Mouse (Mus musculus) midbrain, embryonic 15.5 days (tissue): ENCODE data around the gene Cpd. TPM values are rescaled to one million over a fixed set of nuclear protein-coding genes. Genes with fewer than 3 reads are reported as not detected.
A peak's percentile ranks its signal among the peaks of the same experiment; 100 is the strongest.

ENCODE experiments used
- ATAC-seq: fragments of 200-750 bp; cut with Nextera tagmentation; replicated peaks from 2 replicates; pipeline ENCODE4 v1.8.0; 2017; ENCODE audit warnings: moderate TSS enrichment
- H3K27ac ChIP-seq: fragments of 300-500 bp; sonication (generic); 2 replicates; pipeline ENCODE4 v1.5.1; 2015; ENCODE audit warnings: mild to moderate bottlenecking, inconsistent platforms
- H3K27me3 ChIP-seq: fragments of 300-500 bp; sonication (generic); replicated peaks from 2 replicates; pipeline ENCODE4 v1.6.1; 2015; ENCODE audit warnings: inconsistent platforms
- H3K36me3 ChIP-seq: fragments of 300-500 bp; sonication (generic); replicated peaks from 2 replicates; pipeline ENCODE4 v1.6.1; 2015; ENCODE audit warnings: inconsistent platforms
- H3K4me1 ChIP-seq: fragments of 300-500 bp; sonication (generic); 2 replicates; pipeline ENCODE4 v1.6.1; 2015; ENCODE audit warnings: inconsistent platforms
- H3K4me2 ChIP-seq: fragments of 300-500 bp; sonication (generic); 2 replicates; pipeline ENCODE4 v1.6.1; 2015; ENCODE audit warnings: inconsistent platforms, mild to moderate bottlenecking, moderate library complexity
- H3K4me3 ChIP-seq: fragments of 300-500 bp; sonication (generic); 2 replicates; pipeline ENCODE4 v1.5.1; 2015; ENCODE audit warnings: mild to moderate bottlenecking, inconsistent platforms
- H3K9ac ChIP-seq: fragments of 300-500 bp; sonication (generic); 2 replicates; pipeline ENCODE4 v1.6.1; 2015; ENCODE audit warnings: mild to moderate bottlenecking, inconsistent platforms
- H3K9me3 ChIP-seq: fragments of 300-500 bp; sonication (generic); 2 replicates; pipeline ENCODE4 v1.6.1; 2016; ENCODE audit warnings: inconsistent platforms
- WGBS: fragments of 180-500 bp; shearing (Covaris S2); methylation state at CpG from one replicate; pipeline ENCODE4 v1.1.7; 2015; ENCODE audit warnings: mixed read lengths; 5-methylcytosine and 5-hydroxymethylcytosine counted together
- polyA plus RNA-seq: library from polyadenylated mRNA; unstranded; fragments of >200 nt; fragmentation: Nextera tagmentation; extraction: Ambion mirVana; gene quantifications from 2 replicates; pipeline ENCODE4 v1.2.1, GENCODE M21; 2015

Cpd gene
- polyA plus RNA-seq, 1 experiment from 2014 or later: 5.3 TPM

GRCm38 (mm10) chr11:76845275-76845980 is 1.4 kb downstream of the Cpd start:
- peaks cover 38% of the 10 kb centered on the region for H3K4me1 ChIP-seq
- no peak overlapping the region for H3K27ac ChIP-seq
- no peak for ATAC-seq
- no peaks in the 10 kb centered on the region for H3K27me3 ChIP-seq
- peak overlapping the region; percentile 94 for H3K4me2 ChIP-seq
- no peaks in the 10 kb centered on the region for H3K9me3 ChIP-seq
- WGBS: 28% methylated on average over 15 of the region's 15 CpGs
- H3K36me3 ChIP-seq: no peaks in the 10 kb centered on the region
- H3K9ac ChIP-seq: peak overlapping the region; percentile 94
- H3K4me3 ChIP-seq: peak overlapping the region; percentile 89

DNA sequence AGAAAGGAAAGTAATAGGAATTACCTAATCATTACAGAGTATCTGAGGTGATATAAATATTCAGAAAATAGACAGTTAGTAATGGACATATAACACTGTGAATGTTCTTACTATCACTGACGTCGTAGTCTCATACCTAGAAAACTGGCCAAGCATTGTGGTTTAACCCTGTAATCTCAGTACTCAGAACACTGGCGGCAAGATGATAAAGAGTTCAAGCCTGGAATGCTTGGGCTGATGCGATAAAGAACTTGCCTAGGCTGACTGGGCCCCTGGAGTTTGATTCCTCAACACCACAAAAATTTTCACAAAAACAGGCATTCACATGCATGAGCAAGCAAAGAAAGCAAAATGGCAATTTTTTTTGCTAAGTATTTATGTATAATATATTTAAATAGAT is 8.2 kb downstream of the Cpd start:
- no peak for ATAC-seq
- no peaks in the 10 kb centered on the region for H3K9me3 ChIP-seq
- no peak overlapping the region for H3K4me3 ChIP-seq
- 92% methylated on average over 4 of the region's 4 CpGs for WGBS
- H3K9ac ChIP-seq: no peak overlapping the region
- no peaks in the 10 kb centered on the region for H3K27me3 ChIP-seq
- peaks cover 12% of the 10 kb centered on the region for H3K4me1 ChIP-seq
- no peaks in the 10 kb centered on the region for H3K36me3 ChIP-seq
- H3K4me2 ChIP-seq: no peak overlapping the region
- H3K27ac ChIP-seq: no peak overlapping the region

DNA sequence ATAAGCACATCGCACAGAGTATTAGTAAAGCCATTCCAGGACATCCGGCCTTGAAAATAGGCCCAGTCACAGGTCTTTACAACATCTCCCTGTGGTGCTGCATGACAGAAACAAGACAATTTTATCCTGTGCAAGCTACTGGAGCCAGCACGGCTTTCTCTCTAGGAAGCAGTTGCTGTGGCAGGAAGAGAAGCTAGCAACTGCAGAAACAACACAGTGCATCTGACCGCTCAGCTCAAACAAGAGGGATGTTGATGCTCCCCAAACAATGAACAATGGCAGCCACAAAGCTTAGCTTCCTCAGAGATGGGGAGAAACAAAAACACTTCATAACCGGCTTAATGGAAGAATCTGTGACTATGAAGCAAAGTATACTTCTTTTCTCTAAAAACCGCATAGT is 10.5 kb downstream of the Cpd start:
- no peak overlapping the region for H3K27ac ChIP-seq
- H3K27me3 ChIP-seq: no peaks in the 10 kb centered on the region
- 79% methylated on average over 6 of the region's 6 CpGs for WGBS
- no peaks in the 10 kb centered on the region for H3K9me3 ChIP-seq
- H3K4me1 ChIP-seq: no peaks in the 10 kb centered on the region
- H3K4me3 ChIP-seq: no peak overlapping the region
- ATAC-seq: no peak
- H3K36me3 ChIP-seq: no peaks in the 10 kb centered on the region
- H3K4me2 ChIP-seq: no peak overlapping the region
- H3K9ac ChIP-seq: no peak overlapping the region

DNA sequence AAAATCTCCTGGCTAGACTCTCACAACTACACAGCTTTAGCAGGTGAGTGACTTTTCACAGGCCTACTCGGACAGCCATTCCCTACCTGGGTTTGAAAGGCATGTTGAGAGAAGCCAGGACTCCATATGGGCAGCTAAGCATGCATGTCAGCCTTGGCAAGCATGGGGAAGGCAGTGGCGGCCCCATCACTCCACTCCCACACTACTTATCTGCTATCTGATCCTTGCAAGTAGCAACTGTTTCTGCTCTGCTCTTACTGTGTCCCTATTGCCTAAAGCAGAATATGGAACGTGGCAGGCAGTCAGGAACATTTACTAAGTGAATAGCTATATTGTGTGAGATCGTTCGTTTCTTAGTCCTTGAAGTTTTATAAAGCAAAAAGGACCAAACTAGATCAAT is 10.9 kb downstream of the Cpd start:
- WGBS: 85% methylated on average over 5 of the region's 5 CpGs
- no peaks in the 10 kb centered on the region for H3K4me1 ChIP-seq
- no peaks in the 10 kb centered on the region for H3K27me3 ChIP-seq
- H3K4me3 ChIP-seq: no peak overlapping the region
- no peak overlapping the region for H3K27ac ChIP-seq
- no peaks in the 10 kb centered on the region for H3K9me3 ChIP-seq
- no peaks in the 10 kb centered on the region for H3K36me3 ChIP-seq
- no peak for ATAC-seq
- H3K9ac ChIP-seq: no peak overlapping the region
- H3K4me2 ChIP-seq: no peak overlapping the region

- H3K4me2 ChIP-seq: no peak overlapping the region
- 68% methylated on average over 1 of the region's 1 CpGs for WGBS
- no peak for ATAC-seq
These were observed 12.2 kb downstream of the Cpd start for GRCm38 (mm10) chr11:76834665-76835064.

DNA sequence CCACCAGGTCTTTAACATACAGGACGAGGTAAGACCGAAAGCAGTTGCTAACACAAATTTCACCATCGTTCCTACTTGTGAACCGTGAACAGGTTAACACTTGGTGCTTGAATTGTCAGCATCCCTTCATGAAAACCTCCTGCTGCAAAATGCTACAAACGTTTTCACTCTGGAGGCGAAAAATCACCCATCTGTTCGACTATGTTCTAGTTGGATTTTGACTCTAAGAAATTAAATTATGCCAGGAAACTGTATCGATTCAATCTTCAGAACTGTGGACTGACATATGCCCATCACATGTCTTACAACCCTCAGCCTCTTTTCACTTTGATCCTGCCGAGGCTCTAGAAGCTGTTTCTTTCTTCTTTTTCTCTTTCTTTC is 21.9 kb downstream of the Cpd start:
- Histone ChIP-seq H3K9ac (no peak overlapping the region), H3K27me3 (no peaks in the 10 kb centered on the region), H3K4me1 (no peaks in the 10 kb centered on the region), H3K4me3 (no peak overlapping the region), H3K4me2 (no peak overlapping the region), H3K36me3 (no peaks in the 10 kb centered on the region), H3K9me3 (no peaks in the 10 kb centered on the region), H3K27ac (no peak overlapping the region)
- ATAC-seq: no peak
- WGBS: 87% methylated on average over 9 of the region's 9 CpGs

More at GRCm38 (mm10) chr11:76834665-76835064, 12.2 kb downstream of the Cpd start:
- Histone ChIP-seq H3K4me1 (no peaks in the 10 kb centered on the region), H3K27ac (no peak overlapping the region), H3K27me3 (no peaks in the 10 kb centered on the region), H3K9ac (no peak overlapping the region), H3K9me3 (no peaks in the 10 kb centered on the region), H3K36me3 (no peaks in the 10 kb centered on the region), H3K4me3 (no peak overlapping the region)

- H3K36me3 ChIP-seq: no peaks in the 10 kb centered on the region
- 88% methylated on average over 7 of the region's 7 CpGs for WGBS
- no peaks in the 10 kb centered on the region for H3K9me3 ChIP-seq
- H3K9ac ChIP-seq: no peak overlapping the region
- H3K4me1 ChIP-seq: no peaks in the 10 kb centered on the region
- no peak overlapping the region for H3K4me2 ChIP-seq
- no peak overlapping the region for H3K27ac ChIP-seq
- no peaks in the 10 kb centered on the region for H3K27me3 ChIP-seq
- ATAC-seq: no peak
- no peak overlapping the region for H3K4me3 ChIP-seq
These were observed 22.5 kb downstream of the Cpd start for GRCm38 (mm10) chr11:76824238-76824884.

- no peaks in the 10 kb centered on the region for H3K4me1 ChIP-seq
- no peaks in the 10 kb centered on the region for H3K36me3 ChIP-seq
- WGBS: 92% methylated on average over 3 of the region's 3 CpGs
- no peak for ATAC-seq
- no peak overlapping the region for H3K4me3 ChIP-seq
- H3K27ac ChIP-seq: no peak overlapping the region
- H3K27me3 ChIP-seq: no peaks in the 10 kb centered on the region
- no peak overlapping the region for H3K4me2 ChIP-seq
- H3K9ac ChIP-seq: no peak overlapping the region
- no peaks in the 10 kb centered on the region for H3K9me3 ChIP-seq
These were observed 23.2 kb downstream of the Cpd start for GRCm38 (mm10) chr11:76823641-76824040.

- WGBS: 82% methylated on average over 3 of the region's 3 CpGs
These were observed 25.5 kb downstream of the Cpd start for GRCm38 (mm10) chr11:76821353-76821752.

GRCm38 (mm10) chr11:76817664-76818063 is 29.2 kb downstream of the Cpd start:
- H3K36me3 ChIP-seq: no peaks in the 10 kb centered on the region; the same call in 1 of the 2 replicates
- no peaks in the 10 kb centered on the region for H3K9me3 ChIP-seq
- H3K4me2 ChIP-seq: no peak overlapping the region
- H3K9ac ChIP-seq: no peak overlapping the region
- 91% methylated on average over 3 of the region's 3 CpGs for WGBS
- no peaks in the 10 kb centered on the region for H3K4me1 ChIP-seq
- H3K4me3 ChIP-seq: no peak overlapping the region
- no peak overlapping the region for H3K27ac ChIP-seq
- H3K27me3 ChIP-seq: no peaks in the 10 kb centered on the region
- ATAC-seq: no peak

More at GRCm38 (mm10) chr11:76821353-76821752, 25.5 kb downstream of the Cpd start:
- Histone ChIP-seq H3K27ac (no peak overlapping the region), H3K36me3 (no peaks in the 10 kb centered on the region), H3K27me3 (no peaks in the 10 kb centered on the region), H3K4me3 (no peak overlapping the region), H3K9me3 (no peaks in the 10 kb centered on the region), H3K4me1 (no peaks in the 10 kb centered on the region), H3K4me2 (no peak overlapping the region), H3K9ac (no peak overlapping the region)
- ATAC-seq: no peak

DNA sequence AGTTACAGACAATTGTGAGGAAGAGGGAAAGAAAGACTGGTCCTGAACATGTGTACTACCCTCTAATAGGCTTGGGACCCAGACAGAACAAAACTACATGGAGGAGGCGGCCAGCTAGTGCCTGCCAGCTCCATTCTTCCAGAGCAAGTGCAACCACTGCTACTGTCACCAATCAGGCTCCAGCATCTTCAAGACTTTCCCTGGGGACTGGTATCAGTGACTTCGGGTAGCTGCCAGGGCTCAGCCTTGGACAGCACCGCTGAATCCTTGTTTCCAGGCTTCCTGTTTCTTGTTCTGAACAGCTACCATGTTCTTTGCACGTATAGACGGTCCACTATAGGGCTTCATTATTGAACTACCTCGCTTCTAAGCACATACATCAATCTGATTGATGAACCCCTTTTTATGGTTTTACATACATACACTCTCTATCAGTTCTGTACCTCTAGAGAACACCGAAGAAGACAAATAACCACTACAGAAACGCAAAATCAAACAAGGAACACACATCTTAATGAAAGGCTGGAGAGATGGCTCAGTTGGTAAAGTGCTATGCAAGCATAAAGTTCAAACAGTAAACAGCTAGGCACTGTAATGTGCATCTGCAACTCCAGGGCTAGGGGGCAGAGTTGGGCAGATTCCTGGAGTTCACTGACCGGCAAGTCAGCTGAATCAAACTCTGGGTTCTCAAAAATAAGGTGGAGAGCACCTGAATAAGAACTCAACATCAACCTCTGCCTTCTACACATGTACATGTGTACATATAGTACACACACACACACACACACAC is 35.9 kb downstream of the Cpd start:
- Histone ChIP-seq H3K9ac (no peak overlapping the region), H3K9me3 (no peaks in the 10 kb centered on the region), H3K36me3 (peaks cover 7% of the 10 kb centered on the region), H3K27me3 (no peaks in the 10 kb centered on the region), H3K4me3 (no peak overlapping the region), H3K4me2 (no peak overlapping the region), H3K27ac (no peak overlapping the region), H3K4me1 (no peaks in the 10 kb centered on the region)
- WGBS: 90% methylated on average over 9 of the region's 9 CpGs
- ATAC-seq: no peak

DNA sequence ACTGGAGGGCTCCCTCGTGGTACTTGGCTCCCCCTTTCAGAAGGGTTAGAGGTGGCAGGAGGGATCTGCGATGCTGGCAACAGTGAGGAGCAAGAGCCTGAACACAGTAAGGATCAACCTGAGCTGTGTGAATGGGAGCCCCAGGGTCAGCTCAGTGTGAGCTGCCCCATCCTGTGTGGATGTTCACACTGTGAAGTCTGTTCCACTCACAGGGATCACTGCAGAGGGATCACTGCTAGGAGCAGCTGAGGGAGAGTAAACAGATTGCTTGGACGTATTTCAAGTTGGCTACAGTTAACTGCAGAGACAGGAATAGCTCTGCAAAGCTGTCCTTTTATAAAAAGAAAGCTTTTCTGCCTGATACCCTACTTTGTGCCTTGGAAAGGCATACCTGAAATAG is 37.4 kb downstream of the Cpd start:
- Histone ChIP-seq H3K27ac (no peak overlapping the region), H3K9me3 (no peaks in the 10 kb centered on the region), H3K4me3 (no peak overlapping the region), H3K36me3 (peaks cover 19% of the 10 kb centered on the region), H3K27me3 (no peaks in the 10 kb centered on the region), H3K4me2 (no peak overlapping the region), H3K4me1 (no peaks in the 10 kb centered on the region), H3K9ac (no peak overlapping the region)
- no peak for ATAC-seq
- WGBS: 59% methylated on average over 3 of the region's 3 CpGs
